Mouse (Mus musculus) liver, embryonic 13.5 days (tissue): Measurements from ENCODE around the gene Olfr566. TPM values are rescaled to one million over a fixed set of nuclear protein-coding genes. Genes with fewer than 3 reads are reported as not detected.

Experiments
- ATAC-seq: fragments of 200-750 bp; cut with Nextera tagmentation; 2 replicates; pipeline ENCODE4 v1.8.0; 2017; ENCODE audit warnings: low read depth, mild to moderate bottlenecking, moderate number of reproducible peaks, moderate library complexity
- DNase-seq: peaks from one replicate; pipeline ENCODE4 v3.0.0; 2022
- H3K27ac ChIP-seq: fragments of 300-500 bp; sonication (generic); 2 replicates; pipeline ENCODE4 v1.5.1; 2015; ENCODE audit warnings: moderate library complexity, mild to moderate bottlenecking, inconsistent platforms
- H3K27me3 ChIP-seq: fragments of 300-500 bp; sonication (generic); 2 replicates; pipeline ENCODE4 v1.6.1; 2015; ENCODE audit warnings: mild to moderate bottlenecking, inconsistent platforms
- H3K36me3 ChIP-seq: fragments of 300-500 bp; sonication (generic); 2 replicates; pipeline ENCODE4 v1.6.1; 2015; ENCODE audit warnings: mild to moderate bottlenecking, inconsistent platforms
- H3K4me1 ChIP-seq: fragments of 300-500 bp; sonication (generic); replicated peaks from 2 replicates; pipeline ENCODE4 v1.6.1; 2015; ENCODE audit warnings: inconsistent platforms
- H3K4me2 ChIP-seq: fragments of 300-500 bp; sonication (generic); 2 replicates; pipeline ENCODE4 v1.6.1; 2015; ENCODE audit warnings: inconsistent platforms, mild to moderate bottlenecking, moderate library complexity
- H3K4me3 ChIP-seq: fragments of 300-500 bp; sonication (generic); replicated peaks from 2 replicates; pipeline ENCODE4 v1.5.1; 2015; ENCODE audit warnings: mild to moderate bottlenecking, inconsistent platforms
- H3K9ac ChIP-seq: fragments of 300-500 bp; sonication (generic); 2 replicates; pipeline ENCODE4 v1.6.1; 2015; ENCODE audit warnings: mild to moderate bottlenecking, inconsistent platforms
- H3K9me3 ChIP-seq: fragments of 300-500 bp; sonication (generic); replicated peaks from 2 replicates; pipeline ENCODE4 v1.6.1; 2016; ENCODE audit warnings: inconsistent platforms
- WGBS: fragments of 180-500 bp; shearing (Covaris S2); methylation state at CpG from one replicate; pipeline ENCODE4 v1.1.7; 2015; ENCODE audit not compliant: insufficient replicate concordance; 5-methylcytosine and 5-hydroxymethylcytosine counted together
- polyA plus RNA-seq: library from polyadenylated mRNA; unstranded; fragments of >200 nt; fragmentation: Nextera tagmentation; extraction: Ambion mirVana; gene quantifications from 2 replicates; pipeline ENCODE4 v1.2.1, GENCODE M21; 2015

The Olfr566 gene
- polyA plus RNA-seq: not detected in 2 replicates

- Histone ChIP-seq H3K27me3 (no peaks in the 10 kb centered on the region), H3K36me3 (no peaks in the 10 kb centered on the region), H3K4me3 (no peak within 1 kb of the TSS), H3K4me1 (no peaks in the 10 kb centered on the region), H3K4me2 (no peak within 1 kb of the TSS), H3K9ac (no peak within 1 kb of the TSS), H3K9me3 (no peaks in the 10 kb centered on the region), H3K27ac (no peak within 1 kb of the TSS)
- DNase-seq (no peak), ATAC-seq (no peak)
- WGBS: 47% methylated on average over 1 of the region's 1 CpGs
These were observed at the start of gene Olfr566 for GRCm38 (mm10) chr7:102858665-102859064. Gene Olfr566 (minus strand): TSS chr7:102858765.

GRCm38 (mm10) chr7:102890782-102891181, 32.2 kb upstream of the Olfr566 start, which contains the start of gene Olfr569:
Gene Olfr569 (minus strand): TSS chr7:102890882.
- ATAC-seq (no peak), DNase-seq (no peak)
- 51% methylated on average over 3 of the region's 3 CpGs for WGBS
- no peaks in the 10 kb centered on the region for H3K27me3 ChIP-seq
- H3K4me1 ChIP-seq: no peaks in the 10 kb centered on the region
- H3K36me3 ChIP-seq: no peaks in the 10 kb centered on the region
- H3K9ac ChIP-seq: no peak within 1 kb of the TSS
- H3K4me2 ChIP-seq: no peak within 1 kb of the TSS
- no peak within 1 kb of the TSS for H3K4me3 ChIP-seq
- H3K9me3 ChIP-seq: no peaks in the 10 kb centered on the region
- no peak within 1 kb of the TSS for H3K27ac ChIP-seq

DNA sequence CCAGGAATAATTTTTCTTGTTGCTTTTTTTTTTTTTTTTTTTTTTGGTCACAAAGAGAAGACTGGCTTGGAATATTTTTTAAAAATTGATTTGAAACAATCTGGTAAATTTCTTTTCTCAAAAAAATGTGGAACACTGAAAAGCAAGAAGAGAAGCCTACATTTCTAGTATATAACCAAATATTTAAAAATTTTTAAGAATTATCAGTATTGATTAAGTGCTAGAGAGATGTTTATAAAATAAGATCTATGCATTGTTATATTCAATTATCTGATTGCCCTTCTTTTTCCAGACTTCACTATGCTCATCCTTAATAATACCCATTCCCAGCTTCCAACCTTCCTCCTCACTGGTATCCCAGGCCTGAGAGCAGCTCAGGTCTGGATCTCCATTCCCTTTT, 18.3 kb upstream of the Olfr566 start, which contains the start of gene Olfr568:
TSS of gene Olfr568 (plus strand) at position 301 of the 400 bp plus-strand sequence.
- H3K4me3 ChIP-seq: no peak within 1 kb of the TSS
- H3K9ac ChIP-seq: no peak within 1 kb of the TSS
- DNase-seq (no peak), ATAC-seq (no peak)
- H3K27me3 ChIP-seq: no peaks in the 10 kb centered on the region
- H3K9me3 ChIP-seq: no peaks in the 10 kb centered on the region
- no peaks in the 10 kb centered on the region for H3K36me3 ChIP-seq
- H3K27ac ChIP-seq: no peak within 1 kb of the TSS
- H3K4me1 ChIP-seq: no peaks in the 10 kb centered on the region
- H3K4me2 ChIP-seq: no peak within 1 kb of the TSS

DNA sequence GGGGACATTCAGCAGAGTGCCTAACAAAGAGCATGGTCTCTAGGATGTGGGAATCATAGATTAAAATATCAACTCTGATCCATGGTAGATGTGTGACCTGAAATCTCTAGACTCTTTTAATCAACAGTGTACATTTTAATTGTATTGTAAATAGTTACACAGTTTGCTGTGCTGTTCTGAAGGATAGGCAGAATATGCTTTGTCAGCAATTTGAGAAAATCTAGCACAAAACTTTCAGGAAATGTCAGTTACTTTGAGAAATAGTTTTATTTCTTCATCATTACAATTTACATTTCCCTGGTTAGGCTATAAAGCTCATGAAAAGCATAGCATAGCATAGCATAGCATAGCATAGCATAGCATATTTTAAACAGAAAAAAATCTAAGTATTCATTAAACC, 2.8 kb downstream of the Olfr566 start:
- Histone ChIP-seq H3K27me3 (no peaks in the 10 kb centered on the region), H3K36me3 (no peaks in the 10 kb centered on the region), H3K27ac (no peak overlapping the region), H3K4me2 (no peak overlapping the region), H3K4me1 (no peaks in the 10 kb centered on the region), H3K4me3 (no peak overlapping the region), H3K9ac (no peak overlapping the region), H3K9me3 (no peaks in the 10 kb centered on the region)
- ATAC-seq: no peak
- DNase-seq: no peak

Other genes starting within 250 kb of the Olfr566 start
- gene Olfr553, start 240.5 kb downstream of the Olfr566 start, polyA plus RNA-seq: not detected in 2 replicates
- not detected in 2 replicates for gene Olfr554, start 220.3 kb downstream of the Olfr566 start, polyA plus RNA-seq
- gene Olfr555, start 199.9 kb downstream of the Olfr566 start, polyA plus RNA-seq: not detected in 2 replicates
- gene Olfr556, start 193.9 kb downstream of the Olfr566 start, polyA plus RNA-seq: not detected in 2 replicates
- 1.6 and 1.7 TPM in 2 replicates for gene Trim68, start 171.4 kb downstream of the Olfr566 start, polyA plus RNA-seq
- gene Olfr557, start 162.9 kb downstream of the Olfr566 start, polyA plus RNA-seq: not detected in 2 replicates
- not detected in 2 replicates for gene Olfr558, start 156.6 kb downstream of the Olfr566 start, polyA plus RNA-seq
- gene Olfr33, start 139.7 kb downstream of the Olfr566 start, polyA plus RNA-seq: not detected in 2 replicates
- not detected in 2 replicates for gene Olfr559, start 131.3 kb downstream of the Olfr566 start, polyA plus RNA-seq
- gene Olfr560, start 99.4 kb downstream of the Olfr566 start, polyA plus RNA-seq: not detected in 2 replicates
- gene Olfr78, start 99.3 kb downstream of the Olfr566 start, polyA plus RNA-seq: not detected in 2 replicates
- gene Olfr561, start 87.5 kb downstream of the Olfr566 start, polyA plus RNA-seq: not detected in 2 replicates
- gene Olfr564, start 55.3 kb downstream of the Olfr566 start, polyA plus RNA-seq: not detected in 2 replicates
- gene Olfr568, start 18.4 kb upstream of the Olfr566 start, polyA plus RNA-seq: not detected in 2 replicates
- not detected in 2 replicates for gene Olfr569, start 32.1 kb upstream of the Olfr566 start, polyA plus RNA-seq
- not detected in 2 replicates for gene Olfr570, start 35.8 kb upstream of the Olfr566 start, polyA plus RNA-seq
- not detected in 2 replicates for gene Olfr571, start 58.8 kb upstream of the Olfr566 start, polyA plus RNA-seq
- gene Olfr572, start 65.6 kb upstream of the Olfr566 start, polyA plus RNA-seq: not detected in 2 replicates
- not detected in 2 replicates for gene Olfr573-ps1, start 83.8 kb upstream of the Olfr566 start, polyA plus RNA-seq
- not detected in 2 replicates for gene Olfr574, start 89.7 kb upstream of the Olfr566 start, polyA plus RNA-seq
- gene Olfr575, start 100.0 kb upstream of the Olfr566 start, polyA plus RNA-seq: not detected in 2 replicates
- not detected in 2 replicates for gene Olfr576, start 103.9 kb upstream of the Olfr566 start, polyA plus RNA-seq
- gene Olfr577, start 117.2 kb upstream of the Olfr566 start, polyA plus RNA-seq: not detected in 2 replicates
- not detected in 2 replicates for gene Olfr578, start 130.6 kb upstream of the Olfr566 start, polyA plus RNA-seq
- gene Olfr582, start 179.3 kb upstream of the Olfr566 start, polyA plus RNA-seq: not detected in 2 replicates
- not detected in 2 replicates for gene Olfr583, start 192.5 kb upstream of the Olfr566 start, polyA plus RNA-seq
- gene Olfr584, start 223.1 kb upstream of the Olfr566 start, polyA plus RNA-seq: not detected in 2 replicates
- not detected in 2 replicates for gene Olfr585, start 239.0 kb upstream of the Olfr566 start, polyA plus RNA-seq